Mouse (Mus musculus) thymus, adult 2 months (tissue): ENCODE data around the gene Gcnt3.
"Not testable (repeated sequence)": the region's sequence is repeated elsewhere in the genome, so short reads cannot be mapped to it uniquely, and the experiment has no call there.

Experiments
- CTCF ChIP-seq: fragments of 200-500 bp; IDR thresholded peaks from 2 replicates; pipeline ENCODE4 v1.5.1; 2012; ENCODE audit warnings: mild to moderate bottlenecking, control low read depth, low read length, moderate library complexity, borderline replicate concordance; ENCODE audit not compliant: control insufficient read depth, poor library complexity, insufficient read depth; ENCODE audit errors: extremely low read depth
- POLR2A ChIP-seq: fragments of 200-500 bp; IDR thresholded peaks from 2 replicates; pipeline ENCODE4 v1.6.1; 2012; ENCODE audit warnings: mild to moderate bottlenecking, low read length, control low read depth, moderate library complexity; ENCODE audit not compliant: control insufficient read depth, poor library complexity, insufficient read depth; ENCODE audit errors: extremely low read depth

- TF ChIP-seq POLR2A, CTCF: not testable (repeated sequence)
Measured at GRCm38 (mm10) chr9:70023615-70024014, 14.3 kb downstream of the Gcnt3 start.
